13 mouse cellular contexts compared by ENCODE assay signal in the genomic region with DNA sequence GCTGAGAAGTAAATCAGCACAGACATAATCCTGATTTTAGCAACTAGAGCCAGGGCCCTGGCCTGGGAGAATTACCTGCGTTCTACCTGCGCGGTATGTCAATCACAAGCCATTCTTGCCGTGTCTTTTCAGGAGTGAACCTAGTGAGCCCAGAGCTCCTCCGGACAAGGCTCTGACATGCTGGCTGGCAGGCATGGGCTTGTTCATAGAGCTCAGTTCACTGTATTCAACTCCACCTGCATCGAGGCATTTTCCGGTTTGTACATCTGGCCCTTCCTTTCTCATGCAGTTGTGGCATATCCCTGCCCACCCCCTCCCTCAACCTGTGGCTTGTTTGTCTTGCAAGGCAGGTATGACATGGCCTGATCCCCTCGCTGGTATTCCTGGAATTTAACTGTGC.
"Had no signal": no experiment of that assay in that cellular context is flagged by ENCODE, and none has a peak within 500 bp of the region (broad histone marks: within the 10 kb centered on the region; RNA-seq: fewer than 3 reads in every experiment).

No protein-coding gene starts in this region.

- DNase-seq: kidney, adult 2 months; kidney, postnatal 14 days; left cerebral cortex, postnatal 4 days; lung, postnatal 4 days; right cerebral cortex, postnatal 4 days; thymus, adult 18-20 months; thymus, postnatal 14 days had no signal

- H3K4me1 ChIP-seq: liver, embryonic 12.5 days had no signal

- H3K4me3 ChIP-seq: kidney, embryonic 15.5 days; limb, embryonic 15.5 days; liver, embryonic 12.5 days; midbrain, embryonic 10.5 days; midbrain, embryonic 15.5 days; neural tube, embryonic 12.5 days had no signal

- H3K36me3 ChIP-seq: kidney, embryonic 15.5 days; limb, embryonic 15.5 days; liver, embryonic 12.5 days; midbrain, embryonic 10.5 days; midbrain, embryonic 15.5 days; neural tube, embryonic 12.5 days had no signal

- H3K27ac ChIP-seq: kidney, embryonic 15.5 days; limb, embryonic 15.5 days; liver, embryonic 12.5 days; midbrain, embryonic 15.5 days; neural tube, embryonic 12.5 days had no signal

- H3K9me3 ChIP-seq: kidney, embryonic 15.5 days; limb, embryonic 15.5 days; liver, embryonic 12.5 days; midbrain, embryonic 10.5 days; midbrain, embryonic 15.5 days; neural tube, embryonic 12.5 days had no signal
